Mouse (Mus musculus) liver, adult 2 months (tissue): ENCODE data around the gene Sh3bp5.

Experiments
- CTCF ChIP-seq: fragments of 200-500 bp; IDR thresholded peaks from 2 replicates; pipeline ENCODE4 v1.5.1; 2011; ENCODE audit warnings: low read depth, low read length, control low read depth
- POLR2A ChIP-seq: fragments of 200-500 bp; IDR thresholded peaks from 2 replicates; pipeline ENCODE4 v1.6.1; 2011; ENCODE audit warnings: low read length, control low read depth; ENCODE audit not compliant: insufficient read depth; ENCODE audit errors: extremely low read depth

- TF ChIP-seq CTCF (no peak), POLR2A (no peak)
These were observed 108.7 kb downstream of the Sh3bp5 start for GRCm38 (mm10) chr14:31327196-31327595.
